Mouse (Mus musculus) gonadal fat pad, adult 2 months (tissue): Measurements from ENCODE around the gene Olfr477. TPM values are rescaled to one million over a fixed set of nuclear protein-coding genes. Genes with fewer than 3 reads are reported as not detected.
"Not testable (repeated sequence)": the region's sequence is repeated elsewhere in the genome, so short reads cannot be mapped to it uniquely, and the experiment has no call there.

Experiments used
- DNase-seq: peaks from one replicate; pipeline ENCODE4 v3.0.0-alpha.2; 2012; ENCODE audit warnings: low read depth
- polyA plus RNA-seq: library from polyadenylated mRNA; depleted of rRNA; stranded (reverse); fragments of >200 nt; gene quantifications from 2 replicates; pipeline ENCODE4 v1.2.3, GENCODE M21; 2012; rRNA removed

Olfr477 gene
- not detected in 2 replicates for polyA plus RNA-seq

GRCm38 (mm10) chr7:107986393-107986792, at the start of gene Olfr477:
Olfr477 (plus strand) TSS chr7:107986693.
- no peak for DNase-seq

- not testable (repeated sequence) for DNase-seq
These were observed 34.0 kb upstream of the Olfr477 start for GRCm38 (mm10) chr7:107952539-107952938.

GRCm38 (mm10) chr7:107954343-107954742, 32.1 kb upstream of the Olfr477 start, which contains the start of gene Olfr474:
Olfr474 (plus strand) TSS chr7:107954643.
- no peak for DNase-seq

GRCm38 (mm10) chr7:107964503-107964902, 22.0 kb upstream of the Olfr477 start, which contains the start of gene Olfr476:
Olfr476 (plus strand) TSS chr7:107964803.
- no peak for DNase-seq

GRCm38 (mm10) chr7:108014256-108014655, 27.8 kb downstream of the Olfr477 start:
- not testable (repeated sequence) for DNase-seq

GRCm38 (mm10) chr7:108033889-108034288, 47.4 kb downstream of the Olfr477 start, which contains the start of gene Olfr478:
Olfr478 (minus strand) TSS chr7:108033989.
- no peak for DNase-seq

Other genes starting within 250 kb of the Olfr477 start
- 9.3 and 9.4 TPM in 2 replicates for gene Cyb5r2, start 228.7 kb upstream of the Olfr477 start, polyA plus RNA-seq
- gene Ovch2, start 185.5 kb upstream of the Olfr477 start, polyA plus RNA-seq = 268 and 353 TPM in 2 replicates
- gene Olfr467, start 174.4 kb upstream of the Olfr477 start, polyA plus RNA-seq = 2.8 and 3.7 TPM in 2 replicates
- gene Olfr469, start 161.2 kb upstream of the Olfr477 start, polyA plus RNA-seq = not detected in 2 replicates
- not detected in 2 replicates for gene Olfr470, start 139.2 kb upstream of the Olfr477 start, polyA plus RNA-seq
- not detected in 2 replicates for gene Olfr472, start 88.8 kb upstream of the Olfr477 start, polyA plus RNA-seq
- gene Olfr473, start 56.2 kb upstream of the Olfr477 start, polyA plus RNA-seq = not detected in 2 replicates
- gene Olfr474, start 32.0 kb upstream of the Olfr477 start, polyA plus RNA-seq = not detected in 2 replicates
- gene Olfr476, start 21.9 kb upstream of the Olfr477 start, polyA plus RNA-seq = not detected in 2 replicates
- gene Olfr478, start 47.3 kb downstream of the Olfr477 start, polyA plus RNA-seq = not detected in 2 replicates
- not detected in 2 replicates for gene Olfr479, start 64.0 kb downstream of the Olfr477 start, polyA plus RNA-seq
- not detected in 2 replicates for gene Olfr480, start 80.7 kb downstream of the Olfr477 start, polyA plus RNA-seq
- not detected in 2 replicates for gene Olfr481, start 93.2 kb downstream of the Olfr477 start, polyA plus RNA-seq
- gene Olfr482, start 110.9 kb downstream of the Olfr477 start, polyA plus RNA-seq = not detected in 2 replicates
- not detected in 2 replicates for gene Olfr483, start 114.2 kb downstream of the Olfr477 start, polyA plus RNA-seq
- not detected in 2 replicates for gene Olfr484, start 140.8 kb downstream of the Olfr477 start, polyA plus RNA-seq
- gene Olfr485, start 173.2 kb downstream of the Olfr477 start, polyA plus RNA-seq = not detected in 2 replicates
- gene Olfr486, start 186.0 kb downstream of the Olfr477 start, polyA plus RNA-seq = not detected in 2 replicates
- not detected in 2 replicates for gene Olfr487, start 227.9 kb downstream of the Olfr477 start, polyA plus RNA-seq